Comparison of ENCODE assay signal across 17 mouse cellular contexts in genomic region chr10:107223821-107224220, GRCm38 (mm10). TPM values are rescaled to one million over a fixed set of nuclear protein-coding genes. Genes with fewer than 3 reads are reported as not detected.
"Had no signal": no experiment of that assay in that cellular context is flagged by ENCODE, and none has a peak within 500 bp of the region (broad histone marks: within the 10 kb centered on the region; RNA-seq: fewer than 3 reads in every experiment).

No protein-coding gene starts in this region.

- DNase-seq: cerebellum, adult 9-11 months; cerebellum, postnatal 10 days; cerebellum, postnatal 14 days; cerebellum, postnatal 25 days; cerebellum, postnatal 36 days; embryo, embryonic 11 days; forebrain, postnatal 0 days; gastrocnemius, adult 2 months; gastrocnemius, postnatal 10 days; gastrocnemius, postnatal 14 days; gastrocnemius, postnatal 25 days; gastrocnemius, postnatal 36 days; heart, adult 11 months; heart, adult 18-20 months; heart, adult 2 months had no signal

RNA-seq across cellular contexts. Expression of gene Lin7a, which starts 47.7 kb away (rescaled TPM):
- total RNA-seq: common myeloid progenitor, adult 5-6 weeks; granulocyte monocyte progenitor cell, adult 5-6 weeks had no signal
